In genomic region chr14:106327653-106328283, GRCm38 (mm10) we compare ENCODE assay signal across 16 mouse cellular contexts.
DNase-seq lines count a peak whose midpoint lies in the region; ATAC-seq and TF ChIP-seq lines count a peak whose summit lies in the region.
"Had no signal": no experiment of that assay in that cellular context is flagged by ENCODE, and none has a peak within 500 bp of the region (broad histone marks: within the 10 kb centered on the region; RNA-seq: fewer than 3 reads in every experiment).

No protein-coding gene starts in this region.

- 66% methylated on average over 8 of the region's 8 CpGs for WGBS in neural tube, embryonic 11.5 days
- WGBS in hindbrain, postnatal 0 days, result 71% methylated on average over 8 of the region's 8 CpGs

- no peak overlapping the region for H3K27ac ChIP-seq in neural tube, embryonic 11.5 days (ENCODE audit: low read depth, low read length)
- H3K27ac ChIP-seq in hindbrain, postnatal 0 days, result no peak overlapping the region
- H3K27ac ChIP-seq: liver, embryonic 13.5 days had no signal

- H3K4me1 ChIP-seq in neural tube, embryonic 11.5 days (ENCODE audit: control insufficient read depth, insufficient read depth, low read length), result no peaks in the 10 kb centered on the region
- no peaks in the 10 kb centered on the region for H3K4me1 ChIP-seq in hindbrain, postnatal 0 days (ENCODE audit: insufficient read depth, low read length)
- H3K4me1 ChIP-seq: liver, embryonic 13.5 days had no signal

- H3K9ac ChIP-seq in neural tube, embryonic 11.5 days (ENCODE audit: low read length), result no peak overlapping the region
- H3K9ac ChIP-seq in hindbrain, postnatal 0 days (replicated peaks; ENCODE audit: low read length), result no peak overlapping the region
- H3K9ac ChIP-seq: forebrain, postnatal 0 days; liver, embryonic 13.5 days had no signal

- no peak for TF ChIP-seq CTCF in hindbrain, postnatal 0 days (IDR thresholded peaks at IDR 0.05; ENCODE audit: low read depth)

- no peaks in the 10 kb centered on the region for H3K27me3 ChIP-seq in neural tube, embryonic 11.5 days (ENCODE audit: control insufficient read depth, insufficient read depth, low read length)
- H3K27me3 ChIP-seq in hindbrain, postnatal 0 days (ENCODE audit: insufficient read depth, low read length), result no peaks in the 10 kb centered on the region
- H3K27me3 ChIP-seq: liver, embryonic 13.5 days had no signal

- peak; percentile 12 for DNase-seq in neural tube, embryonic 11.5 days (ENCODE audit: low spot score)
- DNase-seq in neural tube, embryonic 10.5 days (ENCODE audit: extremely low spot score, low spot score), result no peak
- DNase-seq in forelimb bud, embryonic 11.5 days (ENCODE audit: low read depth, low spot score), result peak; percentile 46
- DNase-seq in hindbrain, postnatal 0 days (ENCODE audit: low spot score), result no peak
- DNase-seq in adrenal gland, adult 18-20 months (ENCODE audit: low spot score in 2 of 2), result no peak
- DNase-seq in right cerebral cortex, postnatal 10 days (ENCODE audit: low spot score in 2 of 2), result no peak
- no peak for DNase-seq in cerebellum, postnatal 14 days
- DNase-seq: cerebellum, adult 9-11 months; forebrain, postnatal 0 days; heart, adult 11 months; kidney, adult 8-10 months; layer of hippocampus, postnatal 36 days; liver, embryonic 13.5 days; right cerebral cortex, adult 18-20 months; spleen, adult 18-20 months; thymus, adult 2 months had no signal

- no peaks in the 10 kb centered on the region for H3K36me3 ChIP-seq in neural tube, embryonic 11.5 days (ENCODE audit: control insufficient read depth, insufficient read depth, low read length)
- no peaks in the 10 kb centered on the region for H3K36me3 ChIP-seq in hindbrain, postnatal 0 days (ENCODE audit: insufficient read depth, low read length)
- H3K36me3 ChIP-seq: liver, embryonic 13.5 days had no signal

- peak; percentile 38; the same call in 1 of the 2 replicates for ATAC-seq in neural tube, embryonic 11.5 days (ENCODE audit: insufficient read depth, low FRiP score, low TSS enrichment)
- ATAC-seq in hindbrain, postnatal 0 days, result no peak
- ATAC-seq: forebrain, postnatal 0 days had no signal

- H3K4me2 ChIP-seq in neural tube, embryonic 11.5 days (ENCODE audit: low read depth), result no peak overlapping the region
- 0 out of 2 replicates have a peak overlapping the region, but pooled peaks have one; percentile 3 for H3K4me2 ChIP-seq in hindbrain, postnatal 0 days (ENCODE audit: low read depth, low read length)
- H3K4me2 ChIP-seq: liver, embryonic 13.5 days had no signal

- H3K9me3 ChIP-seq in neural tube, embryonic 11.5 days (ENCODE audit: control insufficient read depth, low read length), result no peaks in the 10 kb centered on the region
- no peaks in the 10 kb centered on the region for H3K9me3 ChIP-seq in hindbrain, postnatal 0 days (ENCODE audit: low read length)
- H3K9me3 ChIP-seq: liver, embryonic 13.5 days had no signal

- H3K4me3 ChIP-seq in neural tube, embryonic 11.5 days (ENCODE audit: low read depth, low read length), result no peak overlapping the region
- no peak overlapping the region for H3K4me3 ChIP-seq in hindbrain, postnatal 0 days (ENCODE audit: low read length)
- H3K4me3 ChIP-seq: liver, embryonic 13.5 days had no signal

Comparison
In these comparisons a context has a peak if more than half of its experiments do, and no peak if none do; other contexts are left out.
1. DNase-seq: peak in neural tube, embryonic 11.5 days (single experiment) and forelimb bud, embryonic 11.5 days (single experiment); none in neural tube, embryonic 10.5 days (single experiment), hindbrain, postnatal 0 days (single experiment), adrenal gland, adult 18-20 months (0 of 2), right cerebral cortex, postnatal 10 days (0 of 2) and cerebellum, postnatal 14 days (0 of 2).